Mouse (Mus musculus) embryonic facial prominence, embryonic 15.5 days (tissue): ENCODE measurements around the gene Metap1d. TPM values are rescaled to one million over a fixed set of nuclear protein-coding genes. Genes with fewer than 3 reads are reported as not detected.

Experiments
- ATAC-seq: fragments of 200-750 bp; cut with Nextera tagmentation; 2 replicates; pipeline ENCODE4 v1.8.0; 2017; ENCODE audit warnings: low read depth, moderate TSS enrichment; ENCODE audit not compliant: insufficient number of reproducible peaks, low FRiP score, low TSS enrichment
- H3K27ac ChIP-seq: fragments of 300-500 bp; sonication (generic); replicated peaks from 2 replicates; pipeline ENCODE4 v1.5.1; 2015; ENCODE audit warnings: mild to moderate bottlenecking, inconsistent platforms
- H3K27me3 ChIP-seq: fragments of 300-500 bp; sonication (generic); 2 replicates; pipeline ENCODE4 v1.6.1; 2015; ENCODE audit warnings: inconsistent platforms
- H3K36me3 ChIP-seq: fragments of 300-500 bp; sonication (generic); 2 replicates; pipeline ENCODE4 v1.6.1; 2015; ENCODE audit warnings: mild to moderate bottlenecking, inconsistent platforms
- H3K4me1 ChIP-seq: fragments of 300-500 bp; sonication (generic); 2 replicates; pipeline ENCODE4 v1.6.1; 2015; ENCODE audit warnings: inconsistent platforms
- H3K4me2 ChIP-seq: fragments of 300-500 bp; sonication (generic); replicated peaks from 2 replicates; pipeline ENCODE4 v1.6.1; 2015; ENCODE audit warnings: mild to moderate bottlenecking, inconsistent platforms
- H3K4me3 ChIP-seq: fragments of 300-500 bp; sonication (generic); replicated peaks from 2 replicates; pipeline ENCODE4 v1.5.1; 2015; ENCODE audit warnings: mild to moderate bottlenecking, inconsistent platforms
- H3K9ac ChIP-seq: fragments of 300-500 bp; sonication (generic); 2 replicates; pipeline ENCODE4 v1.6.1; 2015; ENCODE audit warnings: inconsistent platforms
- H3K9me3 ChIP-seq: fragments of 300-500 bp; sonication (generic); replicated peaks from 2 replicates; pipeline ENCODE4 v1.6.1; 2016; ENCODE audit warnings: inconsistent platforms
- WGBS: fragments of 180-500 bp; shearing (Covaris S2); methylation state at CpG from one replicate; pipeline ENCODE4 v1.1.7; 2015; 5-methylcytosine and 5-hydroxymethylcytosine counted together
- polyA plus RNA-seq: library from polyadenylated mRNA; unstranded; fragments of >200 nt; fragmentation: Nextera tagmentation; extraction: Ambion mirVana; gene quantifications from 2 replicates; pipeline ENCODE4 v1.2.1, GENCODE M21; 2015

The Metap1d gene
- polyA plus RNA-seq, 1 experiment from 2014 or later: 44.8 TPM

DNA sequence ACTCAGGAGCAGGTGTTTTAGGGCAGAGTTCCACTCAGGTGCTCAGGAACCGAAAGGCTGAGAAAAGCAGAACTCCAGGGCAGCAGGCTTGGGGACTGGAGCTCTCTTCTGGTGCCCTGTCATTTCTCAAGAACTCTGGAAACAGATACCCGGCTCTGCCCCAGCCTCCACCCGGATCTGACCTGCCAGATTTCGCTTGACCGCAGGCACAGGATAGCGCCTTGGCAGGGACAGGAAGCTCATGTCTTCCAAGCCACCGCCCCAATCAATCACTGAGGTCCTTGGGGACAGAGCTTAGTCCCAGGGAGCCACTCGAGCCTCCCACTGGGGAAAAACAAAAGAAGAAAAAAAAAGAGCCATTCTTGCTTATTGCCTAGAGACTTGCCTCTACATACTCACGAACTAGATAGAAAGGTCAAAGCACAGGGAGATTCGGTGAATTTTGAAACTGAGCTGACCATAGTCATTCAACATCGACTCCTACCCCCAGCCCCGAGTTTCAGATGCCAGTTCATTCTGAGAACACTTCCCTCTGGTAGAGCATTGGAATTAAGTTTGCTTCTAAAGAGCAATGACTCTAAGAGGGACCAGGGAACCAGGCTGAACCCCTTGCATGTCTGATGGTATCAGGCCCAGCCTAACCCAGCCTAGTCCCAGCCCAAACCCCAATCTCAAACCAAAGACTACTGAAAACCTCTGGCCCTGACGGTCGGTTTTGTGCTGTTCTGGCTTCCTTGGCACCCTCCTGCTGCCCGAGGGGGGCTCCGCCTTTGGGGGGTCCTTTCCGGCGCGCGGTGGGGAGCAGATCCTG lies 81.4 kb downstream of the Metap1d start:
- peaks cover 92% of the 10 kb centered on the region for H3K27me3 ChIP-seq
- no peak for ATAC-seq
- no peak overlapping the region for H3K4me3 ChIP-seq
- peaks cover 32% of the 10 kb centered on the region for H3K4me1 ChIP-seq
- H3K9ac ChIP-seq: no peak overlapping the region
- no peaks in the 10 kb centered on the region for H3K9me3 ChIP-seq
- 7% methylated on average over 20 of the region's 20 CpGs for WGBS
- 0 out of 2 replicates have a peak overlapping the region, but pooled peaks have one; percentile 8 for H3K4me2 ChIP-seq
- H3K27ac ChIP-seq: no peak overlapping the region
- no peaks in the 10 kb centered on the region for H3K36me3 ChIP-seq

DNA sequence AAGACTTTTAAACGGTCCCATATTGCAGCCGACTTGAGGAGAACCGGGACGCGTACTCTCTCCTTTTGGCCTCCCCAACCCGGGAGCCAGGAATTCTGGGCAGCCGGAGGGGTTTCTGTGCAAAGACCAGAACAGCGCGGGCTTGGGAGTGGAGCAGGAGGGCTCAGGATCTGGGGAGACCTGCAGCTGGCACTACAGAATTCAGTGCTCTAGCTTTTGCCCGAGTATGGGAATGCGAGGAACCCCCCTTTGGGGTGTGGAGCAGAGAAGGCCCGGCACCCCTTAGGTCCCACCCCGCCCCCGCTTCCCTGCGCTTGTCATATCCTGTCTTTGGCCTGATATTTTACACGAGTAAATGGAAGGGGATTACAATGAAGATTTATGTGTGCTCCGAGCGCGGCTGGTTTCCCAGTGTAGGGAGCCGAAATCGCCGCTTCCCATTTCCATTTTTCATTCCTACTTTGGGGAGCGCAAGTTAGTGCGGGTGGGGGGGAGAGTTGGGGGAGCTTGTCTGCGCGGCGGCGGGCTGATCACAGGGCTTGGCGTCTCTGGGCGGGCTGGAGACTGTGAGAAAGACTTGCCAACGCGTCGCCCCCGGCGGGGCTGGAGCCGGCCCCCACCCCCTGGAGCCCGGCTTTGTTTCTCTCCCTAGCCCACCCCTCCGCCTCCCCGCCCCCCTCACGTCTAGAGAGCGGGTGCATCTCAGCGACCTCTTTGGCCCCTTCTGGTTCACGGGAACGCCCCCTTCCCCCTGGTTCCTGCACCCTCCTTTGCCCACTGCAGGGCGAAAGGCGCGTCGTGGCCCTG lies 87.7 kb downstream of the Metap1d start:
- H3K9ac ChIP-seq: peak overlapping the region; percentile 15; the same call in 1 of the 2 replicates
- H3K27me3 ChIP-seq: peaks cover 88% of the 10 kb centered on the region
- no peaks in the 10 kb centered on the region for H3K36me3 ChIP-seq
- peak overlapping the region; percentile 76 for H3K27ac ChIP-seq
- H3K4me2 ChIP-seq: peak overlapping the region; percentile 57
- WGBS: under 1% methylated on average over 44 of the region's 48 CpGs
- peak overlapping the region; percentile 34 for H3K4me3 ChIP-seq
- no peak for ATAC-seq
- H3K9me3 ChIP-seq: no peaks in the 10 kb centered on the region
- peaks cover 49% of the 10 kb centered on the region for H3K4me1 ChIP-seq

DNA sequence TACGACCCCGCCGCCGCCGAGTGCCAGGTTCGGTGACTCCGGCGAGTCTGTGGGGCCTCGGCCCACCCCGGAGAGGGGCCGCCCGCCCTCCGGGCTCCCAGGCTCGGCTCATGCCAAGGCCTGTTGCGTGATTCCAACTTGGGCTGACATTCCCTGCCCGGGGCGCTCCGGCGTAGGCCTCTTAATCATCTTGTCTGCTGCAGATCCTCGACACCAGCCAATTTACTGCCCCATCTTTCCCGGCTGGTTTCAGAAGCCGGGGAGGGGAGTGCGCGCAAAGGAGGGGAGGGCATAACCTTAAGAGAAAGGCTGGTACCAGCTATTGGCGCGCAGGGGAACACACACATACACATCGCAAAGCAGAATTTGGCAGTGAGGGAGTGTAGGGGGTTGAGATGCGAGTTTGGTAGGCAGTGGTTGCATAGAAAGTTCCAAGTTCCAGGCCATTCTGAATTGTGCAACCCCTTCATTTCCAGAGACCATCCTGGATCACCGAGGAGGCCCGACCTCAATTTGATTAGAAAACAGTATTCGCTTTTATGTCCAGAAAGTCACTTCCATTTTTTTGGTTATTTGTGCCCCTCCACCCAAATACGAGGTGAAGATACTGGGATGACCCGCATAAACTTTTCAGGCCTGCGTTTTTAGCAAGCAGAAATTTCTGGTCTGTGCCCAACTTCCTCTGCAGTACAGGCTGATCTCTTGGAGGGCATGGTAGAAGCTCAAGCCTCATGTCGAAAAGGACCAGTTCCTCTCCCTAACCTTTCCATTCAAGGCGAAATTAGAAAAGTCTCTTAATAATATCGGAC lies 88.5 kb downstream of the Metap1d start:
- peak overlapping the region; percentile 34 for H3K4me3 ChIP-seq
- H3K9me3 ChIP-seq: no peaks in the 10 kb centered on the region
- H3K27ac ChIP-seq: peak overlapping the region; percentile 76
- peak overlapping the region; percentile 57 for H3K4me2 ChIP-seq
- no peak for ATAC-seq
- 9% methylated on average over 37 of the region's 37 CpGs for WGBS
- peaks cover 57% of the 10 kb centered on the region for H3K4me1 ChIP-seq
- peaks cover 88% of the 10 kb centered on the region for H3K27me3 ChIP-seq
- H3K9ac ChIP-seq: peak overlapping the region; percentile 15; the same call in 1 of the 2 replicates
- H3K36me3 ChIP-seq: no peaks in the 10 kb centered on the region

DNA sequence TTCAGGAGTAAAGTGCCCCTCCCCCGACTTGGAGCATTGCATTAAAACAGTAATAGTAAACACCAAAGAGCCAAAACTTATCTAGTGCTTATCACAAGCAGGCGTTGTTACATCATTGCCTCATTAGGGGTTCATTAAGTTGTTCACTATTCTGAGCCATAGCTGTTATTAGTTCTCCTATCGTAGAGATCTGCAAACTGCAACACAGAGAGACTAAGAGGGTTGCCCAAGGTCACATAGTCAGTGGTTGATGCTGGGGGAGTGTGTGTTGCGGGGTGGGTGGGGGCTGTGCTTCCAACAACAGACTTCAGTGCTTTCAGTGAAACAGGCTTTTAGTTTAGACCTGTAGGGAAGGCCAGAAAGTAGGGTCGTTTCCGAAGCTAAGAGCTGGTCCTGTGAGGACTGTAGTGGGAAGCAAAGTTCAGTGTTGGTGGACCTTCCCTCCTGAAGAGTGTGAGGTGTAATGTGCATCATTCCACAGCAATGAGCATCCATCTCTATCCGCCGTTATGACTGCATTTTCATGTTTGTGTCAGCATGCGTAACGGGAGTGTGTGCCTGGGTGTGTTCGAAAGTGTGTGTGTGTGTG lies 89.2 kb downstream of the Metap1d start:
- H3K36me3 ChIP-seq: no peaks in the 10 kb centered on the region
- H3K4me1 ChIP-seq: peaks cover 61% of the 10 kb centered on the region
- ATAC-seq: no peak
- H3K4me2 ChIP-seq: peak overlapping the region; percentile 45; the same call in 1 of the 2 replicates
- WGBS: 22% methylated on average over 11 of the region's 11 CpGs
- no peak overlapping the region; the same call in 1 of the 2 replicates for H3K27ac ChIP-seq
- H3K9ac ChIP-seq: no peak overlapping the region
- peaks cover 87% of the 10 kb centered on the region for H3K27me3 ChIP-seq
- H3K4me3 ChIP-seq: no peak overlapping the region
- no peaks in the 10 kb centered on the region for H3K9me3 ChIP-seq

DNA sequence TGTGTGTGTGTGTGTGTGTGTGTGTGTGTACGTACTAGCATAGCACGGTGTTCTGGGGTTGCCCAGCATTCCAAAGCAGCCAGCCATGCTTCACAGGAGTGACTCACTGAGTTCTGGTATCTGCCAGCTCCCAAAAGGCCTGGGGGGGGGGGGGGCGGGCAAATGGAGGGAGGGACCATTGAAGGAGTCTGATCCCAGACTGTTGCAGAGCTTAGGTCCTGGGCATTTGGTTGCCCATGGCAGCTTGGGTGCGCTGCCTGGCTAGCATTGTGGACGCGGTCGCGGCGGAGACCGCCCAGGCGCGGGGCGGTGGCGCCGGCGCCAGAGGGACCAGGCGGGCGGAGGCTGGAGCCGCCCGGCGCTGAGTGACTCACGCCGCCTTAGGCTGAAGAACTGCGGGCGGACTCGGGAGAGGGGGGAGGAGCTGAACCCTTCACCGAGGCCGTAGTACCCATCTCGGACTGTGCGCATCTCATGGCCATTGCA lies 89.8 kb downstream of the Metap1d start:
- Histone ChIP-seq H3K36me3 (no peaks in the 10 kb centered on the region), H3K4me1 (peaks cover 61% of the 10 kb centered on the region), H3K9ac (no peak overlapping the region), H3K27me3 (peaks cover 84% of the 10 kb centered on the region), H3K4me3 (peak overlapping the region; percentile 32), H3K9me3 (no peaks in the 10 kb centered on the region), H3K27ac (no peak overlapping the region), H3K4me2 (peak overlapping the region; percentile 45)
- WGBS: under 1% methylated on average over 29 of the region's 30 CpGs
- ATAC-seq: peak; percentile 45

DNA sequence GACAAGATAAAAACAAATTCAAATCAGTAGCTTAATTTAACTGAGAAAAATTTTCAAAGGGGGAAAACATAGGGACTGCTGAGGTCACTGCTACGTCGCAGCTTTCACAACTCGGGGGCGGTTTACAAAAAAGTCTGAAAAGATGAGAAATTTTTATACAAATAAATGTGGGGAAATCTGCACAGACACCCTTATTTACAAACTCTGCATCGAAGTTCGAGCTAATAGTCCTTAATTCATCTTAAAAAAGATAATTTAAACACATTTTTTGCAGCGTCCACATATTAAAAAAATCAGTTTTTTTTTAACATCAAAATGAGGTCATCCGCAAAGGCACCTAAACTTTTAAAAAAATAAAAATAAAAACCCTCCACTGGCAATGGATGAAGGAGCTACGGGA lies 90.5 kb downstream of the Metap1d start:
- no peak overlapping the region for H3K27ac ChIP-seq
- H3K9me3 ChIP-seq: no peaks in the 10 kb centered on the region
- H3K36me3 ChIP-seq: no peaks in the 10 kb centered on the region
- ATAC-seq: no peak
- peak overlapping the region; percentile 96 for H3K4me2 ChIP-seq
- WGBS: 13% methylated on average over 9 of the region's 9 CpGs
- H3K27me3 ChIP-seq: peaks cover 84% of the 10 kb centered on the region
- H3K9ac ChIP-seq: no peak overlapping the region
- H3K4me3 ChIP-seq: peak overlapping the region; percentile 53
- peaks cover 61% of the 10 kb centered on the region for H3K4me1 ChIP-seq

DNA sequence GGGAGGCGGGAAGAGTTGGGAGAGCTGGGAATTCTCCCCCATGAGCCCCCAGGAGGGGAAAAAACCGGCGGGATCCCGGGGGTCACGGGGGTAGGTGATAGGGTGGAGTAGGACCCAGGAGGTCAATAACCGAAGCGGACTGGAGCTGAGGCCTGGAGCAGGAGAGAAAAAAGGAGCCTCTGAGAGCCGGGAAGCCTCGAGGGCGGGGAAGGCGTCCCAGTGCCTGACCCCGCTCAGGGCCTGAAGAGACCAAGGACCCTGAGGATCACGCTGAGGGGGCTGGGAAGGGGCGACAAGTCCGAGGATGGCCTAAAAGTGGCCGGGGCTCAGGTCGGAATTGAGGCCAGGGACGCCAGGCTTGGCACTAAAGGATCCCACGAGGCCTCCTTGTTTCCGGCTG lies 90.9 kb downstream of the Metap1d start:
- ATAC-seq: no peak
- H3K27me3 ChIP-seq: peaks cover 84% of the 10 kb centered on the region
- no peaks in the 10 kb centered on the region for H3K36me3 ChIP-seq
- no peaks in the 10 kb centered on the region for H3K9me3 ChIP-seq
- 7% methylated on average over 20 of the region's 20 CpGs for WGBS
- H3K27ac ChIP-seq: no peak overlapping the region
- peaks cover 61% of the 10 kb centered on the region for H3K4me1 ChIP-seq
- no peak overlapping the region for H3K9ac ChIP-seq
- peak overlapping the region; percentile 53 for H3K4me3 ChIP-seq
- peak overlapping the region; percentile 96 for H3K4me2 ChIP-seq

DNA sequence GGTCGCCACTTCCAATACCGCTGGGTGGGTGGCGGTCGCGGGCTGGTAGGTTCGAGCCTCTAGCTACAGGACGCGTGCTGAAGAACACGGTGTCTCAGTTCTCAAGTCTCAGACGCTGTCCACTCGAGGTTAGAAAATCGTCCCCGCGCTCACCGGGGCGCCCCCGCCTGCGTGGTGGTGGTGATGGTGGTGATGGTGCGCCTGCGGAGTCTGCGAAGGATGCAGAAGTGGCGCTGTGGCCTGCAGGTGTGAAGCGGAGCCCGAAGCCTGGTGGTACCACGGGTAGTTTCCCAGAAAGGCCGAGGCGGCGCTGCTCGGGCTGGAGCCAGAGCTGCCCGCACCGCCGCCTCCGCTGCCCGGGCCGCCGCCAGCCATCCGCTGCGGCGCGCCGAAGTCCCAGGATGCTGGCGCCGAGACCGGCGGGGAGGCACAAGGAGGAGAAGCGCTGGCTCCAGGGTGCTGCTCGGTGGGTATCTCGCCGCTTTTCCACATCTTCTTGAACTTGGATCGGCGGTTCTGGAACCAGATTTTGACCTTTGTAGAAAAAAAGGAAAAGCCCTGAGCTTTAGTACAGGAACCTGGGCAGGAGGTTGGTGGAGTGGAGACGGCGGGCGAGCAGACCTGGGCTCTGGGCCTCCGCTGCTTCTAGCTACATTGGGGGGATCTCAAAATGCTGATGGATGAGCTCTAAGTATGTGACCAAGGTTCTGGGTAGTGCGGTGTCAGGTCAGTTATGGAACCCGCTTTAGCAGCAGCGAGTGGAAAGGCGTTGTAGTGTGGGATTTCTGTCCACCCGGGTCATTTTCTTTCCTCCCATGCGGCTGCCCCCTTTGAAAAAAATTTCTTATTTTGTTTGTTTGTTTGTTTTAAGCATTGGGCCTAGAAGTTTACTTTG lies 91.6 kb downstream of the Metap1d start:
- H3K9me3 ChIP-seq: no peaks in the 10 kb centered on the region
- WGBS: 4% methylated on average over 61 of the region's 61 CpGs
- no peaks in the 10 kb centered on the region for H3K36me3 ChIP-seq
- H3K27me3 ChIP-seq: peaks cover 84% of the 10 kb centered on the region
- H3K4me2 ChIP-seq: peak overlapping the region; percentile 96
- H3K27ac ChIP-seq: peak overlapping the region; percentile 7; the same call in 1 of the 2 replicates
- H3K4me3 ChIP-seq: peak overlapping the region; percentile 53
- H3K4me1 ChIP-seq: peaks cover 55% of the 10 kb centered on the region
- H3K9ac ChIP-seq: peak overlapping the region; percentile 12; the same call in 1 of the 2 replicates
- ATAC-seq: no peak

DNA sequence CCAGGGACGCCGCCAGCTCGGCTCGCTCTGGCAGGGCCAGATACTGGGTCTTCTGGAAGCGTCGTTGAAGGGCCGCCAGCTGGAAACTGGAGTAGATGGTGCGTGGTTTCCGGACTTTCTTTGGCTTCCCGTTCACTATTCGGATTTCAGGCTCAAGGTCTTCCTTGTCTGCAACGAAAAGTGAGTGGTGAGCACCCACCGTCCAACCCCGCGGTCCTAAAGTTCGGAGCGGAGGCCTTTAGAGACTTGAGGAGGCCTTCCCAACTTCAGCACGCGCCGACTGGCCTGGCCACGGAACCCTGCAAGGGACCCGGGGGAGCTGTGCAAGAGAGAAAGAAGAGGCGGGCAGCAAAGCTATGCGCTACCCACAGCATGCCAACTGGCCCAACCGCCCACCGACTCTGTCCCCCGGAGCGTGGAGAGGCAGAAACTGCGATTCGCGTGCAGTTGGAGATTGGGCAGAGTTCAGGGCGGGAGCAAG lies 92.4 kb downstream of the Metap1d start:
- Histone ChIP-seq H3K4me3 (peak overlapping the region; percentile 53), H3K27ac (0 out of 2 replicates have a peak overlapping the region, but pooled peaks have one; percentile 74), H3K36me3 (no peaks in the 10 kb centered on the region), H3K4me1 (peaks cover 49% of the 10 kb centered on the region), H3K9me3 (no peaks in the 10 kb centered on the region), H3K27me3 (peaks cover 85% of the 10 kb centered on the region), H3K4me2 (peak overlapping the region; percentile 96), H3K9ac (peak overlapping the region; percentile 40; the same call in 1 of the 2 replicates)
- no peak for ATAC-seq
- 3% methylated on average over 32 of the region's 32 CpGs for WGBS
